Mouse (Mus musculus) thymus, adult 18-20 months (tissue): ENCODE measurements around the gene Ipp.

Experiments
- DNase-seq, 2 experiments: peaks; one replicate each; pipeline ENCODE4 v3.0.0; 2022; ENCODE audit warnings: mixed read lengths in 2 of 2

Gene Ipp

GRCm38 (mm10) chr4:116558151-116558882 lies 51.0 kb downstream of the Ipp start:
- DNase-seq = peak in 1 of 2 experiments; percentile 1
